ENCODE assay signal across 17 mouse cellular contexts in the genomic region with DNA sequence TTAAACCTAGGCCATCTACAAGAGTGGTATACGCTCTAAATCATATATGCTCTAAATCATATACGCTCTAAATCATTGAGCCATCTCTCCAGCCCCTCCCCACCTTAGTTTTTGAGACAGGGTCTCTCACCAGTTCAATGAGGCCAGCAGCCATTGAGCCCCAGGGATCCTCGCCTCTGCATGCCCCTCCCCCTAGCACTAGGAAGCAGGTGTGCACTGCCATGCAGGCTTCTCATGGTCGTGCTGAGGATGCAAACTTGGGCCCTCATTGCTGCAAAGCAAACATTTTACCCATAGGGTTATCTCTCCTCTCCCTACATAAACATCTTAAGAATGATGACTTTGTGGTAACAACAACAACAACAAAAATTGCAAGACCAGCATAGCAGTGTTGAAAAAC.
"Had no signal": no experiment of that assay in that cellular context is flagged by ENCODE, and none has a peak within 500 bp of the region (broad histone marks: within the 10 kb centered on the region; RNA-seq: fewer than 3 reads in every experiment).

No protein-coding gene starts in this region.

- H3K27me3 ChIP-seq: intestine, embryonic 15.5 days; liver, embryonic 13.5 days; neural tube, embryonic 12.5 days; neural tube, embryonic 15.5 days; stomach, embryonic 15.5 days had no signal

- H3K9ac ChIP-seq: intestine, embryonic 15.5 days; liver, embryonic 13.5 days; neural tube, embryonic 12.5 days; neural tube, embryonic 15.5 days; stomach, embryonic 15.5 days had no signal

- H3K4me3 ChIP-seq: intestine, embryonic 15.5 days; left cerebral cortex, adult 2 months; liver, embryonic 13.5 days; neural tube, embryonic 12.5 days; neural tube, embryonic 15.5 days; stomach, embryonic 15.5 days had no signal

- H3K27ac ChIP-seq: intestine, embryonic 15.5 days; left cerebral cortex, adult 2 months; liver, embryonic 13.5 days; neural tube, embryonic 12.5 days; neural tube, embryonic 15.5 days had no signal

- ATAC-seq: intestine, embryonic 15.5 days had no signal

- H3K4me1 ChIP-seq: liver, embryonic 13.5 days; neural tube, embryonic 12.5 days; neural tube, embryonic 15.5 days; stomach, embryonic 15.5 days had no signal

- DNase-seq: kidney, adult 11 months; kidney, adult 8-10 months; layer of hippocampus, postnatal 36 days; liver, embryonic 13.5 days; lung, adult 2 months; lung, postnatal 14 days; lung, postnatal 4 days; midbrain, embryonic 14.5 days; right cerebral cortex, adult 18-20 months; right cerebral cortex, postnatal 14 days; right cerebral cortex, postnatal 4 days had no signal

- H3K4me2 ChIP-seq: intestine, embryonic 15.5 days; liver, embryonic 13.5 days; midbrain, embryonic 11.5 days; neural tube, embryonic 12.5 days; neural tube, embryonic 15.5 days; stomach, embryonic 15.5 days had no signal

- H3K9me3 ChIP-seq: intestine, embryonic 15.5 days; liver, embryonic 13.5 days; neural tube, embryonic 15.5 days; stomach, embryonic 15.5 days had no signal

- H3K36me3 ChIP-seq: intestine, embryonic 15.5 days; liver, embryonic 13.5 days; neural tube, embryonic 12.5 days; neural tube, embryonic 15.5 days; stomach, embryonic 15.5 days had no signal
